Mouse (Mus musculus): ENCODE results near the gene Pde6b.
A peak's percentile ranks its signal among the peaks of the same experiment; 100 is the strongest.

Pde6b gene

DNA sequence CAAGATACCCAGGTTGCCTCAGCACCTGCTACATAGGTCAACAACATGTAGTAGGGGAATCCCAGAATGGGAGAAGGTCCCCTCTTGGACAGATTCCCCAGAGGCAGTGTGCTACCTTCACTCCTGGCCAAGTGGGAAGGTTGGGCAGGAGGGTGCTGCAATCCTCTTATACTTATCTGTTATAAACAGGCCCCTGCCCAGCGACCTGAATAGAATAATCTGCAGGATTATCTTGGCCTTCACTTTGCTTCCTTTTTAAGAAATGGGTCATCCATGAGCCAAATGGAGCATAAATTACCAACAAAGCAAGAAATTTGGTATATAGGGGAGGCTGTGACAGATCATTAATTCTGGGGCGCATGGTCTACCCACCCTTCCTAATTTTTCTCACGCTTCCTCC lies 1.6 kb downstream of the Pde6b start:
- DNase-seq (ENCODE audit: low read depth, low spot score) = no peak

DNA sequence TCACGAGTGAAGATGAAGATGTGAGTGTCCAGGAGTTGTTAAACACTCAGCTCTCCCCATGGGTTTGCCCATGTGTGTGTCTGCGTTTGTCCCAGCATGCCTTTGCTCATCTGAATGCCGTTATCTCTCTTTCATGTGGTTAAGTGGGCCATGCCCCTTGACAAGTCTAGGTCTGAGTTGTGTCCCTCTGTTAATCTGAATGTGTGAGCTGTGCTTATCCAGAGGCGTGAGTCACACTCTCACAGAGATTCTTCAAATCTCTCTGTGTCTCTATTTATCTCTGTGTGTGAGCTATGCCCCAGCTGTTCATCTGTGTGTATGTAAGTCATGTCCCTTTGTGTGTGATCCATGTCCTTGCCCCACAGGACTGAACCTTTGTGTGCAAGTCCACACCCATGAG lies 15.3 kb downstream of the Pde6b start:
- DNase-seq (ENCODE audit: low read depth, low spot score) = no peak

DNA sequence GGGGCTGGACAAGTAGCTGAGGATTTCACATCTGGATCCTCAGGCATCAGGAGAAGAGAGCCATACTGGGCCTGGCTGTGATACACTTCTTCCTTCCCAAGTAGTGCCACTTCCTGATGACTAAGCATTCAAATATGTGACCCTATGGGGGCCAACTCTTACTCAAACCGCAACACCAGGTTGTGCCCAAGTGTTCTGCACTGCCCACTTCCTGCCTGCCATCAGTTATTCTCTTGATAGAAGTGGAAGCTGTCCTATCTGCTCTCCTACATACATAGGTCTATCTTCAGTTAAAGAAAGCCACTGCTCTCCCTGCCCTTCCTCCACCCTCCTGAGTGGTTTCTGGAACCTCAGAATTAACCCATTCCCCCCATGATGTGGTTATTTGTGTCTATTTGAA lies 17.3 kb downstream of the Pde6b start:
- DNase-seq (ENCODE audit: low read depth, low spot score) = no peak

DNA sequence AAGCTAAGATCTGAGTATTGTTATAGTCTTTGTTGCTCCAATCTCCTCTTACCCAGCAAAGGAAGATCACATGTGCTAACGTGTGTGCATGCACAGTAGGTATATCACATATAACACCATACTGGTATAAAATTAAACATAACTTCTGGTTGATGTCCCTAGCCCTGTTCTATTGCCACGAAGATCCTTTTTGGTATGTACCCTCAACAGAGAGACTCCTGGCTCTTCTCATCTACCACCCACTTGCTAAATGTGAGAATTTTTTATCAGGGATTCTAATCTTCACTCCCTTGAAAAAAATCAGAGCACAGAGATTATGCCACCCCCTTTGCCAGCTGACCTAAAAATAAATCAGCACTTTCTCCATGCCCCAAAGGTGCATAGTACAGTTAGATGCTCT lies 18.8 kb downstream of the Pde6b start:
- DNase-seq (ENCODE audit: low read depth, low spot score) = no peak

DNA sequence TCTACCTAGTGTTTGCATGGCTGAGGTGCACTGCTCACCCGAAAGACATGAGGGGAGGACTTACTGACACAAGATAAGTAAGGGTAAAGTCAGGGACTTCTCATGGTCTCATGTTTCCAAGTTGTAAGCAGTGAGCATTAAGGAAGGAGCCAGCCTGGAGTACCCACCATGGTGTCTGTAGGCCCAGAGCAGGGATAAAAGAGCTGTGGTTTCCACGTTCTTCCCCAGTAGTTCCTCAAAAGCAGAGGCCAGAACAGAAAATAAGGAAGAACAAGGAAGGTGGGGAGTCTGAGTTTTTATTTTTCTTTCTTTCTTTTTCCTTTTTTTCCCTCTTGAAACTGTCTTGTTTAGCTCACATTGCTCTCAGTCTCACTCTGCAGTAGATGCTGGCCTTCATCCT lies 26.5 kb downstream of the Pde6b start:
- no peak for DNase-seq (ENCODE audit: low read depth, low spot score)

DNA sequence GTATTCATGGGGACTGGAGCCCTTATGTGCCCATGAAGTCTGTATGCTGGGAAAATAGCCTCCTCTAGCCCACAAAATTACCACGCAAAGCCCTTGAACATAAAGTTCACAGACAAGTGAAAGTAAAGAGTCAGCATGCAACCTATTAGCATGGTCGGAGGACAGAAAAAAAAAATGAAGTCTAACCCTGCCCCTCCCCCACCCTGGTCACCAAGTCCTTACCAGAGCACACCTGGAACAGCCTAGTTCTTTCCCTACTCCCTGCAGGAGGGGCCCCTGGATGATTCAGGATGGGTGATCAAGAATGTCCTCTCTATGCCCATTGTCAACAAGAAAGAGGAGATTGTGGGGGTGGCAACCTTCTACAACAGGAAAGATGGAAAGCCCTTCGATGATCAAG lies 34.5 kb downstream of the Pde6b start:
- DNase-seq (ENCODE audit: low read depth, low spot score) = no peak

DNA sequence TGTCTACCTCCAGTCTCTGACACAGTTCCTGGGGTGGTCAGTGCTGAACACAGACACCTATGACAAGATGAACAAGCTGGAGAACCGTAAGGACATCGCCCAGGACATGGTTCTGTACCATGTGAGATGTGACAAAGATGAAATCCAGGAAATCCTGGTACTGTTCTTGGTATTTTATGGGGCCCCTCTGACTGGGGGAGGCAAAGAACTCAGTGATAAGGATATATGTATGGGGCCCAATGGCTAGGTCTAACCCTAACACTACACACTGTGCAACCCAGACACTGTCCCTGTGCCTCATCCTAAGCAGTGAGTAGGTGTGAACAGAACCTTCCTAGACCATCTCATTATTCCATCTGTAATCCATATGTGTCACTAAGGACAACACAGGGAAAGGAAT lies 35.2 kb downstream of the Pde6b start:
- DNase-seq (ENCODE audit: low read depth, low spot score) = no peak

DNA sequence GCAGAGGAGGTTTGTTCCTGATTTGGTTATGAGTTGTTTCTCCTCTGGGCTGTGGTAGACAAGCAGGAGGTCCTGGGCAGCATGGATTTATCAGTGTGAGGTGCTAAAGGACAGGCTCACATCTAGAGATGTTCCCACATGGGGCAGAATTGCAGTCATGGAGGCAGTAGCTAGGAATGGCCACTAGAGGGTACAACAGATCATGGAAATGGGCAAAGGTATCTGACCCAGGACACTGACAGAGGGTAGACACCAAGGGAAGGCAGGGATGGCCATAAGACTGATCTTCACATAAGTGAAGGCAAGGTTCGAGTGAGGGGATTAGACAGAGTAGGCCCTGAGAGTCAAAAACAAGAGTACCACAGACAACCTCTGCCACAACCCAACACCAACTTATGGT lies 39.0 kb downstream of the Pde6b start:
- DNase-seq (ENCODE audit: low read depth, low spot score) = peak; percentile 40

DNA sequence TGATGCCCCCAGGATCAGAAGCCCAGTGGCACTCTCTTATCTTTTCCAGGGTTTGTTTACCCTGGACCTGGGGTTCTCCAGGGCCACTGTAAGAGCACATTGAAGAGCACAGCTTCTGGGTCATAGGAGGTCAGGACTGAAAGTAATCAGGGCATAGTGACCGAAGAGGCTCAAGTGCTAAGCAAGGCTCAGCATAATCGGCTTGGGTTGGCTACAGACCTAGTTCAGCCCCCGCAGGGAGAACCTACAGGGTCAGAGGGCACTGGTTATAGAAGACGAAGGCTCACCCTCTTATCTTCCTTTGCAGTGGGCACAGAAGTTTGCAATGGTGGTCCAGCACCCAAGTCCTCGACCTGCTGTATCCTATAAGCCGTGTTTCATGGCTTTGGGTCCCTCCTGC lies 43.0 kb downstream of the Pde6b start:
- no peak for DNase-seq (ENCODE audit: low read depth, low spot score)

DNA sequence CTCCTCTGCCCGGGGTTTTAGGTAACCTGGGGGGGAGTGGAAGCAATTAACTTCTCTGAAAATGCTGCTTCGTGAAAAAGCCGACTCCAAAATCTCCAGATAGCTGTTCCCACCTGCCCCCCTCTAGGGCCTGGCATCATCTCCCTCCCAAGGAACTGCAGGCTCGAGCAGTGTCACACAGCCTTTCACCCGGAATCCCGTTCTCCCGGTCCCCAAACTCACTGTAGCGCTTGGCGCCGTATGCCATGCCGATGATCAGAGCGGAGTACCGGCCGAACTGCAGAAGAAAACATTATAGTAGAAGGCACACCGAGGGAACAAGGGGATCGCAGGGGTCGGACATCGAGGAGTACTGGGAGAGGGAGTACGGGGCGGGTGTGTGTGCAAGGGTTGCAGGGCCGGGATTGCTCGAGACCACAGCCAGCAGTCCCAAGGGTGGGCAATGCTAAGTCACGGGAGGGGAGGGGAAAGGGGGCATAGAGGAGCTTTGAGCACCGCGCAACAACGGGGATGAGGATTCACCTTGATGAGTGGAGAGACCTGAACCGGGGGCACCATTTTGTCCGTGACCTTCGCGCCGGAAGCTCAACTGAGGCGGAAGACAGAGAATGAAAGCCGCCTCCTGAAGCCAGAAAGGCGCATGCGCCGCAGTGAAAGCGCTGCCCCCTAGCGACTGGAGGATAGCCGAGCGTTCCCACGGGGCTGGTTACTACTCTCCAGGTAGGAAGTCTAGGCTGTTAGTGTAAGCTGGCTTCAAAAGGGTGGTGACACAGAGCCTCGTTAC lies 45.8 kb downstream of the Pde6b start, which contains the start of gene Atp5k:
TSS of gene Atp5k (minus strand) at position 645 of the 784 bp plus-strand sequence.
- DNase-seq (ENCODE audit: low read depth, low spot score) = peak; percentile 93

DNA sequence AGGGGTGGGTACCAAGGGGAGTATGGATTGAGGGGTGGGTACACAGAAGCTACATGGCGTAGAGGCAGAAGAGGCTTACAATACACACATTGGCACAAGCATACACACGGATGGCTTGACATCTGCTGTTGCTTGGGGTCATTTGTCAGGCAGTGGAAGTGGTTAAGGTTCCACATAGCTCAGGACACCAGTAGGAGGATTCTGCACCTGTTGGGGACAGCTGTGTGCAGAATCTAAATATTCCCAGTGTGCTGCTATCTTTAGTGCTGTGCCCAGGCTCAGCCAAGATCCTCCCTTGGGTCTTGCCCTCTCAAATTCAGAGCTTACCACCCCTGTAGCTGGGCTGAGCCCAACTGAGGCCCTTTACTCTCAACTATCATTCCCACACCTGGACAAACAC lies 47.9 kb downstream of the Pde6b start:
- DNase-seq (ENCODE audit: low read depth, low spot score) = no peak

DNA sequence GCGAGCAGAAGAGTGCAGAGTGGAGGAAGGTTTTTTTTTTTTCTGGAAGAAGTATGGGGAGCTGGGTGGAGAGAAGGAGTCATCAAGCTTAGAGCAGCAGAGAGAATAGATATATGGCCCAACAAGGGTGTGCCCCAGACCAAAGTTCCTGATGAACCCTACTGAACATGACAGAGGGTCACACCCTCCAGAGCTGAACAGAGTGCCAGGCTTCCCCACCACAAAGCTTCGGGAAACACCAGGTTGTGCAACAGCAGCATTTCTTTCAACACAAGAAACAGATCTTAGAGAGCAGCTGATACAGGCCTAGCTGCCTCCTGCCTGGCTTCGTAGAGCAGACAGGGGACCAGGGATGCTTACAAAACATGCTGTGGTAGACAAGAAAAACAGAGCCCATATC lies 58.8 kb downstream of the Pde6b start:
- DNase-seq (ENCODE audit: low read depth, low spot score) = no peak

DNA sequence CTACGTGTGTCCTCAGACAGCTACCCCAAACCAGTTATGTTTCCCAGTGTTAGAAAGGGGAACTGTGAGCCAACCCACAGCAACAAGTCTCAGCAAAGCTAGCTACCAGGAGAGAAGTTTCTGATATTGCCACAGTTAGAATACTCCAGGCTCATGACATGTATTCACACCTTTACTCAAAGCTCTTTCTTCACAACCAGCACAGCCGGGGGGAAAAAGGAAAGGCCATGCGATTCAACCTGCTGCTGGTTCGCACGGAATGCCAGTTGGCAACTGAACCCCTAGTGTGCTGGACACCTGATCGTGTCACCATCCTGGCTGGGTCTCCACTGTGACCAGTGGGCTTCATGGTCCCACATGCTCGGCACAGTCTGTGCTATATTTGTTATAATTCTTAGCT lies 59.7 kb downstream of the Pde6b start:
- no peak for DNase-seq (ENCODE audit: low read depth, low spot score)

DNA sequence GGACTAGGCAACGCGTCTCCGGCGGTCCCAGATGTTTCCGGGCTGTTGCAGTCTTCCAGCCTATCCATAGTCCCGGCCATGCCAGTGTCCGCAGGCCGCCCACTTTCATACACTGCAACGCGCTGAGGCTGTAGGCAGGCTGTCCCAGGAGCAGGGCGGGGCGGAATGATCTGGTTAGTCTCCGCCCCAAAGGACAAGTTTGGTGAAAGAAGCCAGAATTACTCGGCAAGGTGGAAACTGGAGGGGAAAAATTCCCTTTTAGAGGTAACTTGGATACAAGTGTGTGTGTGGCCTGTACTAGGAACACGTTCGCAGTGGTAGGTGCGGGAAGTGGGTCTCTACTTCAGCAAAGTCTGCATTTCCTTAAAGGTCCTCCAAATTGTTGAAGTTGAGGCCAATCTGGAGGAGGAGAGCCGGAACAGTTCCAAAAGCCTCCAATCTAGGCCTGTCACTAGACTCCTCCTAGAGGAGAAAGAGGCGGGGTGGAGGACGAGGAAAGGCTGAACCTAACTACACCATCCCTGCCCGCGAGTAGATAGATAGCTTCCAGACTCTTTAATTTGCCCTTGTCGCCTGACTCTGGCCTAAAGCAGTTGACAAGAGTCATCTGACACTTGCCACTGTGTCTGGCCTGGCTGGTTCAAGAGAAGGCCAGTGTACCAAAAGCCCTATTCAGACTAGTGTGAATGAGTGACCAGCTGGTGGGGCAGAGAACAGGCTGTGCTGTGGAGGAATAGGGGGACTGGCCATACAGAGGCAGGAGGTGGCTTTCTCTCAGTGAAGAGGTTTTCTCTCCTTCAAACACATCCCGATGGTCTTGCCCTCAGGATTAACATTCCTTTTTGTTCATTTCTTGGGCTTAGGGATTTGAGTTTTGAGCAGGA lies 60.8 kb downstream of the Pde6b start, which contains the start of gene Mfsd7a:
TSS of gene Mfsd7a (minus strand) at position 107 of the 884 bp plus-strand sequence.
- DNase-seq (ENCODE audit: low read depth, low spot score) = no peak

DNA sequence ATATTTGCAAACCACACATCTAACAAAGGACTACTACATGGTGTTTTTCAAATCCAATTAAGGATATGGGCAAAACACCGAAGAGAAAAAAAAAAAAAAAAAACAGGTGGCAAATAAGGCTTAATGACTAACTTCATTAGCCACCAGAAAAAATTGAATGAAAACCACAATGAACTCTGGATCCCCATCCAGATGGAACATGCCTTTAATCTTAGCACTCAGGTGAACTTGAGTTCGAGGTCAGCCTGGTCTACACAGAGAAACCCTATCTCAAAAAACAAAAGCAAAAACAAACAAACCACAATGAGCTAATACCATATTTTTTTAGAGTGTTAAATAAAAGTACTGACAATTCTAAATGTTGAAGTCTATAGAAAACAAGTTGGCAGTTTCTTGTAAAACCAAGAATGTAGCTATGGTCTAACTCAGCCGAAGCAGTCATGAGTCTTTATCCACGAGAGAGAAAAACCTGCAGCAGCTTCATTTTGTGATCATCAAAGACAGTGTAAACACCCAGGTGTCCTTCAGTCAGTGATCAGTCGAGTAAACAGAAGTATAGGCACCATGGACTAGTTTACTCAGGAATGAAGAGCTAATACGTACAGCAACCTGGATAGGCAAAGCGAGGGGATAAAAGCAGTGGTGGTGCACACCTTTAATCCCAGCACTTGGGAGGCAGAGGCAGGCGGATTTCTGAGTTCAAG lies 62.8 kb downstream of the Pde6b start:
- DNase-seq (ENCODE audit: low read depth, low spot score) = no peak

DNA sequence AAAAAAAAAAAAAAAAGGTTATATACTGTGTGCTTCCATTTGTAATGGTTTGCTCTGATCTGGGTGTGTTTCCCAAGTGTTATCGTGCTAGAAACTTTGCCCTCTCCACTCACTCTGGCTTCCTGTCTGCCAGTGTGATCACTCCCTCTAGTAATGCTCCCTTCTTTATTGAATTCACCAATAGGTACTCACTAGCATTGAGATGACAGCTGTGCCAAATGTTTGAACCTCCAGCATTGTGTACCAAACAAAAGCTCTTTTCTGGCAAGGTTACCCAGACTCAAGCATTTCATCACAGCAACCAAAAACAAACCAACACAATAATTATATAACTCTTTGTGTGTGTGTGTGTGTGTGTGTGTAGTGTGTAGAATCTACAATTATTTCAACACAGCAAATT lies 63.4 kb downstream of the Pde6b start:
- no peak for DNase-seq (ENCODE audit: low read depth, low spot score)

DNA sequence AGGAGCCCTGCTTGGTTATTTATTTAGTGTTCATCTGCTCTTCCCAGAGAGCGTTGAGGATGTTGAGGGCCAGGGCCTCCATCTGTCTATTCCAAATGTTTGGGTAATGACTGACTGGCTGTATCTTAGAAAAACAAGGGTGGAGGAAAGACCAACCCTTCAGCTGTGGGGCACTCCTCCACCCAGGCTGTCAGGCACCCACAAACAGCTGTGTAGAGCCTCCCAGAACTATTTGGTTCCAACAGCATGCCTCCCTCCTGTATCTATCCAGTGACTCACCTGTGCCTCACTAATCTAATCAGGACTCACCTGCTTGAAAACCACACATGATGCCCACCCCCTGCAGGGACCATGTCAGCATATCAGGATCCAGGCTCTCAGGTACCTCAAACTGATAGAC lies 64.2 kb downstream of the Pde6b start:
- no peak for DNase-seq (ENCODE audit: low read depth, low spot score)

DNA sequence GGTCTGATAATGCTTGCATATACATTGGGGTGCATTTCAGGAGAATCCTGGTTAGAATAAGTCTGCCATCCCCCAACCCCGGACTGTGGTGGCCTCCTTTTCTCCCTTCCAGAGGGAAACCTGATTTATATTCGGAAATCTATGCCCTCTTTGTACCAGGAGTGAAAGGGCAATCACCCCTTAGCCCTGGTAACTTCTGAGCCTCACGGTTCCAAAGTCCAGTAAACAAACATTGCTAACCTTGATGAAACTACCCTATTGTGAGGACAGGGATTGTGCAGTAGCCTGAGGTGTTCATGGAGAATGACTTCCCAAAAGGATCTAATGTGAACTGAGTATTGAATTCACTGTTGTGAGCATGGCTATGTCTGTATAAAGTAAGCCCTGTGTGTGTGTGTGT lies 65.9 kb downstream of the Pde6b start:
- DNase-seq (ENCODE audit: low read depth, low spot score) = no peak

DNA sequence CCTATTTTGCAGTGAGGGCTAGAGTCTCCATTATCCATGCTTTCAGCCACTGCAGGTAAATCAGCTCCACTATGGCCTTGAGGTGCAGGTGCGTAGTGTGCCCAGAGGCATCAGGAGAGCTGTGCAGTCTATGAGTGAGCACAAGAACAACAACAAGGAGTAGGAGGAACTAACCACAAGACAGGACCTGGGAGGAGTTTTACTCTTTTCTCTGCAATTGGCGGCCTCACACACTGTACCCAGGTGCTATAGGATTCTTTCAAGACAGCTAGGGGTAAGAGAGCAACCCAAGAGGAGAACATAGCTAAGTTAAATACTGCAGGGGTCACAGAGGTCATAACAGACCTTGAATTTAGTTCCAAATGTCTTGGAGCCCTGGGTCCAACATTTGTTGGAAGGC lies 70.5 kb downstream of the Pde6b start:
- DNase-seq (ENCODE audit: low read depth, low spot score) = no peak

DNA sequence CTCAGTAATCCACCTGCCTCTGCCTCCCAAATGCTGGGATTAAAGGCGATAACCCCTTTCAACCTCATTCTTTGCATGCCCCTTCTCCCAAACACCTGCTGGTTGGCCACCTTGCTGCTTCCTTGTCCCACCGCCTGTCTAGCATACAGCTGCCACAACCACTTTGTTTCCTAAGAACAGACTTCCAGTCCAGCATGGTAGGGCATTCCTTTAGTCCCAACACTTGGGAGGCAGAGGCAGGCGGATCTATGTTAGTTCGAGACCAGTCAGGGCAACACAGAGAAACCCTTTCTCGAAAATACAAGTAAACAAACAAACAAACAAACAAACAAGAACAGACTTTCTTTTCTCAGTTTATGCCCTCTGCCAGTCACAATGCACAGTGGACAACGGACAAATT lies 72.3 kb downstream of the Pde6b start:
- DNase-seq (ENCODE audit: low read depth, low spot score) = no peak

DNA sequence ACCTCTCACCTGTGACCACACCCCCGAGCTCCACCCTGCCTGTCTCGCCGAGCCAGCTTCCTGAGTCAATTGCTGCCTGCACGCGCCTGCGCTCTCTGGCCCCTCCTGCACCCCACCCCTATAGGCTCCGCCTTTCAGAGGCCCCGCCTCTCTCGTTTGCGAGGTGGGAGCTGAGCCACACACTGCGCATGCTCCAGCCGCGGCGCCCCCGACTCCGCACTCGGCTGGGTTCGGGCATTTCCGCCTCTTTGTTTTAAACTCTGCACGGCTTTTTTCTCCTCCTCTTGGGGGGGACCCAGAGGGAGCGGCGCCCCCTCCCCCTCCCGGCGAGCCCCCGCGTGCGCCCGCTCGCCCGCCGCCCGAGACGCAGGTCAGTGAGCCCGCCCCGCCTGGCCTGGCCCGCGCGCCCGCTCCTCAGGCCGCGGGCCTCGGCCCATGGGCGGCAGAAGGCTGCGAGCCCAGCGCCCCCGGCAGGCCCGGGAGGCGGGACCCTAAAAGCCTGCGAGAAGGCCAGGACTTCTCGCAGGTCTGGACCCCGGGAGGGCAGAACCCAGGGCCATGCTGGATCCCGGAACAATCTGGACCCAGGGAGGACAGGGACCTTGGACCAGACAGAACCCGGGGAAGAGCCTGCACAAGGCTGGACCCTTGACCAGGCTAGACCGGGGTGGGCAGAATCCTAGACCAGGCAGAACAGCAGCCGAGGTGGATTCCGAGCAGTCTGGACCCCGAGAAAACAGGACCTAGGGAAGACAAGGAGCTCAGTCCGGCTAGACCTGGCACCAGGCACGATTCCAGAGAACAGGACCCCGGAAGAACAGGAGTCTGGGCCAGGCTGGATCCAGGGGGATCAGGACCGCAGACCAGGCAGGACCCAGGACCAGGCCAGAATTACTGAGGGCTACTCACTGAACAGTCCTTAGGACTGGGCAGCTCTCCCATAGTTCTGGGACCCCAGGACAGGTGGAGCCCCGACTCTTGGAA lies 73.2 kb downstream of the Pde6b start, which contains the start of gene Pcgf3:
TSS of gene Pcgf3 (plus strand) at position 151 of the 984 bp plus-strand sequence.
- peak; percentile 97 for DNase-seq (ENCODE audit: low read depth, low spot score)
